Mouse (Mus musculus) liver, adult 10 weeks (tissue): ENCODE data around the gene Esrra. TPM values are rescaled to one million over a fixed set of nuclear protein-coding genes. Genes with fewer than 3 reads are reported as not detected.

Experiments used
- polyA plus RNA-seq: library from polyadenylated mRNA; stranded (reverse); fragments of 350-450 nt; fragmentation: Illumina TruSeq; extraction: RNeasy Lipid Tissue Mini Kit (QIAGEN cat#74804); gene quantifications from one replicate; pipeline ENCODE4 v1.2.3, GENCODE M21; 2014; ENCODE audit warnings: low read depth, low replicate concordance

The Esrra gene
- polyA plus RNA-seq, result 2.0 TPM

DNA sequence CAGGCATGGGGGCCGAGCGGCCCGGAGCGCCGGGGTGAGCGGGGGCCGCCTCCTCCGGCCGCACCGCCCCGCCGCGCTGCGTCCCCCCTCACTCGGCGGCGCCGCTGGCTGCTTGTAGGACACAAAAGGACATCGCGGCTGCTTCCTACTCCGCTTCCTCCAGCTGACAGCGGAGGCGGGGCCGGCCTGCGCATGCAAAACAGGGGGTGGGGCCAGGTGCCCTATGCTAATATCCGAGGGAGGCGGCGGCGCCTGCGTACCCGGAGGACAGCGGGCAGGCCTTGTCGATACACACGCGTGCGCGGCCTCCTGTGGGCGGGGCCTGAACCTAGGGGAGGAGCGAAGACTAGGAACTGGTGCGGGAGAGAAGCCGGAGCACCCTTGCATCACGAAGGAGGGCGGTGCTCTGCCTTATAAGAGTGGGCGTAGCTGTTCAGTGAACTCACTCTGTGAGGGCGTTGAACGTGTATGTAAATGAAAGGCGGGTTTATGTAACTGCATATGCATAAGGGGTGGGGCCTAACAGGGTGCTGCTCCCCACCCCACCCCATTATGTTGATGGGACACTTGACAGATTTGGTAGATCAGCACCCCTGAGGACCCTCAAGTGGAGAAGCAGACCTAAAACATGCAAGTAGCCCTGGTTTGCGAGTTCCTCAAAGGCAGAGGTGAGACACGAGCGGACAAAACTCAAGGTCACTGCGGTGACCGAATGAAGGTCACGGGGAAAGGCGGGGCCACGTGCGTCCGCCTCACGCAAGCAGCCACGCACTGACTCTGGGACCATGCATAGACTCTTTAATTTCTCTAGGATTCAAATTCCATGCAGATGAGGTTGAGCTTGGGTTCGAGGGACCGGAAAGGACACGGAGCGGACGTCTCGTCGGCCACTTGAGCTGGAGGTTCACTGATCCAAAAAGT is at the start of gene Esrra:
Gene Esrra, minus strand, starts transcription at position 167 of the 921 bp plus-strand sequence.

DNA sequence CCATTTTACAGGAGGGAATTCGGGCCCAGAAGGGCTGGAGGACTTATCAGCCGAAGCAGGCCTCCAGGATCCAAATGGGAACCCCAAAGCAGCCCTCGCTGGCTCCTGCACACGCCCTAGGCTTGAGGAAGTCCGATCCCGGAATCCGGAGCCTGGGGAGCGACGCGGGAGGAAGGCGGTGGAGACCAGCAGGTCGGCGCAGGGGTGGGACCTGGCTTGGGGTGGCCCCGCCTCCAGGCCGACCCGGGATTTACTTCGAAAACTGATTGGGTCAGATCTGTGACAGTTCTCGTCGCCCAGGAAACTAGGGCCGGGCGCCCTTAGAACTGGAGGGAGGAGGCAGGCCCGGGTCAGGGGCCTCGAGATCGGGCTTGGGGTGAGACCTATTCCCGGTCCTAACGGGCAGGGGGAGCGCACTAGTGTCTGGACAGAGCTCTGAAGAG is 20.7 kb upstream of the Esrra start, which contains the start of gene Gpr137:
Gene Gpr137, minus strand, starts transcription at position 232 of the 443 bp plus-strand sequence.

DNA sequence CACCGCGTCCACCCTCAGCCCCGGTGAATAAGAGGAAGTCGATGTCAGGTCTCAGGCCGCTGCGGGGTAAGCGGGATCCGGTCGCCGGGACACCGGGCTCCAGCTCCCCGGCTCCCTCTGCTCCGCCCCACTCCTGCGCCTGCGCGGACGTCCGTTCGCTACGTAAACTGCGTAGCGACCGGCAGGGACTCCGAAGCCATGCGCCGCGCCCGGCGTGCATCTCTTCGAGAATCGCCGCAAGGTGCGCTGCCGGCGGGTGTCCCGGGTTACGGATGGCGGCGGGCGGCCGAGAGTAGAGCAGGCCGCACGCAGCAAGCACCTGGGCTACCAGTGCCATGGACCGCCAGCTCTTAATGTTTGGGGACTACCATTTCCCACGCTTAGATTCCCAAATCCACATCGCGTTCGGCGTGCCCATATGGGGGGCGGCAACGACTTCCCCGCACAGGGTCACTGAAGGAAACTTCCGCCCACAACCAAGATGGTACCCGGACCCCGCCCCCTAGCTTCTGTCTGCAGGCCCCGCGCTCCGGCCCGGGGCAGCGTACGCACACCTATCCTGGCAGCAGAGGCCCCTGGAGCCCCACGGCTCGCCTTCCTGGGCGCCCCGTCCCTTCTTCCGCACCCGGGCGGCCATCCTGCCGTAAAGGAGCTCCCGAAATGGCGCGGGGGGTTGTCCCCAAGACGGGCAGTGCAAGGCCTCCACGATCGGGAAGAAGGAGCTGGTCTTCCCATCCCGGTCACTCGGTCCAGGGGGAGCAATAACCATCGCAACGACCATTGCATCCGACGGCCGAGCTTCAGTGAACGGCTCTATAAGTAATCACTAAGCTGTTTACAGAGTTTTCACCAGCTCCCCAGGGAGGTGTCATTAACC is 20.0 kb upstream of the Esrra start, which contains the start of gene Bad:
Gene Bad, plus strand, starts transcription at position 490 of the 877 bp plus-strand sequence.

DNA sequence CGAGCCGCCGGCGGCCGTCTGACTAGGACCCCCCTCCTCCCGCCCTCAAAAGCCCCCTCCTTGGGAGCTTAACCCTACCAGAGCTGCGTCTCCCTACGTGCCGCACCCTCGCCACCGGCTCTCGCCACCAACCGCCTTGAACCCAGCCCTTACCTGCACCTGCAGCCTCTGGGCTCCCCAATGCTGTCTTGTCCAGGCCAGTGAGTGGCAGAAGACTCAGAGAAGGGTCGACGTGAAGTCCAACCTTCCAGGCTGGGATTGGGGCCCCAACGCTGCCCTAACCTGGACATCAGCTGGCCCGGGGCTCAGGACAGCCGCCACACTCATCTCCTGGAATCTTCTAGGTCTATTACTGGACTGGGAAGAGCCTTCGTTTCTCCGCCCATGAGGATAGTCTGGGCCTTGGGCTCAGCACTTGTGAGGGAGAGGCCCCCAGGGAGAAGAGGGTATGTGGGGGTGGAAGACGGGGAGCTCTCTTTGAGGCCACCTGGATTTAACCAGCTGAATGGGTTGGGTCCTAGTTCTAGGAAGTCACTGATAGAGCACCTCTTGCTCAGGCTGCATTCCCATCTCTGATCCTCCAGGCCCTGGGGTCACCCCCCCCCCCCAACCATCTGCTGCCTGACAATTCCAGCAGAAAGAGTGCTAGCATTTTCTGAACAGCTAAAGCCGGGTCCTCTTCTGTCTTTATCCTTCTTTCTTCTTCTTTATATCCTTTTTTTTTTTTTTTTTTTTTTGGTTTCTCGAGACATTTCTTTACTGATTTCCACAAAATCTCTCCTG is 12.8 kb upstream of the Esrra start, which contains the start of gene Kcnk4:
Gene Kcnk4, minus strand, starts transcription at position 321 of the 783 bp plus-strand sequence.

DNA sequence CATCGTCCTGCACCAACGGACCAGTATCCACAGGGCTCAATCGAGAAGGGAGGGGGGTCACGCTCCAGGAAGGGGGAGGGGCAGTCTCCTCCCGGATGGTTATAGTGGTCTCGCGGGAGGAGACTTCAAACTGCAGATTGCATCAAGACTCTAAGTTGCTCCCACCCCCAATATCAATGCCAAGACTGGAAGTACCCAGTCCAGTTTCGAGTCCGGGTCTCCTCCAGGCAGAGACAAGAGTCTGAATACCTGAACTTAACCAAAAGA is 3.6 kb upstream of the Esrra start, which contains the start of gene Catsperz:
Gene Catsperz, minus strand, starts transcription at position 74 of the 267 bp plus-strand sequence.

GRCm38 (mm10) chr19:6909507-6910289 is 11.9 kb downstream of the Esrra start, which contains the start of the genes Trmt112 and Prdx5:
Gene Trmt112, plus strand, starts transcription at chr19:6909698.
Gene Prdx5, minus strand, starts transcription at chr19:6910106.

Other genes starting within 250 kb of the Esrra start
- not detected for gene Rps6ka4, start 81.2 kb downstream of the Esrra start, polyA plus RNA-seq
- not detected for gene Ccdc88b, start 63.6 kb downstream of the Esrra start, polyA plus RNA-seq
- 20.7 TPM for gene Trmt112, start 12.1 kb downstream of the Esrra start, polyA plus RNA-seq
- gene Prdx5, start 11.7 kb downstream of the Esrra start, polyA plus RNA-seq, result 53.2 TPM
- gene Catsperz, start 3.6 kb upstream of the Esrra start, polyA plus RNA-seq, result not detected
- gene Kcnk4, start 12.7 kb upstream of the Esrra start, polyA plus RNA-seq, result not detected
- 0.90 TPM for gene Bad, start 20.0 kb upstream of the Esrra start, polyA plus RNA-seq
- gene Gpr137, start 20.7 kb upstream of the Esrra start, polyA plus RNA-seq, result 0.98 TPM
- 2.9 TPM for gene Ppp1r14b, start 53.2 kb upstream of the Esrra start, polyA plus RNA-seq
- 1.5 TPM for gene Plcb3, start 54.7 kb upstream of the Esrra start, polyA plus RNA-seq
- gene Fkbp2, start 58.7 kb upstream of the Esrra start, polyA plus RNA-seq, result 20.9 TPM
- gene Vegfb, start 65.8 kb upstream of the Esrra start, polyA plus RNA-seq, result 3.3 TPM
- 2.7 TPM for gene Dnajc4, start 70.8 kb upstream of the Esrra start, polyA plus RNA-seq
- not detected for gene Nudt22, start 74.3 kb upstream of the Esrra start, polyA plus RNA-seq
- gene Trpt1, start 74.3 kb upstream of the Esrra start, polyA plus RNA-seq, result 0.58 TPM
- 0.16 TPM for gene Fermt3, start 97.7 kb upstream of the Esrra start, polyA plus RNA-seq
- 34.1 TPM for gene Stip1, start 118.2 kb upstream of the Esrra start, polyA plus RNA-seq
- gene Macrod1, start 135.0 kb upstream of the Esrra start, polyA plus RNA-seq, result 9.3 TPM
- not detected for gene Flrt1, start 183.9 kb upstream of the Esrra start, polyA plus RNA-seq